Mouse (Mus musculus) liver, embryonic 14.5 days (tissue): ENCODE data around the gene Gm13199.

Source experiments
- CTCF ChIP-seq: IDR thresholded peaks from 2 replicates; pipeline ENCODE4 v1.5.1; 2016; ENCODE audit warnings: antibody characterized with exemption, low read depth, control low read depth
- EP300 ChIP-seq: IDR thresholded peaks from 2 replicates; pipeline ENCODE4 v1.6.1; 2016; ENCODE audit warnings: antibody characterized with exemption, low read depth

DNA sequence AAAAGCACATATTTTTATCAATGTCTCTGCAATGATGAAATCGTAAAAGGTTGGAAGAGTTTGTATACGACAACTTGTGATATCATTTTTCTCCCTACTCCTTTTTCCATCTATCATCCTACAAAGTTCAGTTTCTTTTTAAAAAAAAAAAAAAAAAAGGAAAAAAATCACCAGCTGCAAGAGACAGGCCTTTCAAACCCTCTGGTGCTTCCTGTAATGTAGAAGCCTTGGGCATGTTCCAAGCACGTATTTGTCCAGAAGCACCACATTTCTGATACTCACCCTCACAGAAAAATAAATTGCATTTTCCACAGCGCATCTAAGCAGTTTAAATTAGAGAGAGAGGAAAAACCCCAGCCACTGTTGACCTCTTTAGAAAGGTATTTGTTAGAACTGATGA, 16.9 kb downstream of the Gm13199 start:
- TF ChIP-seq CTCF (no peak), EP300 (no peak)
